Mouse (Mus musculus) gastrocnemius, postnatal 4 days (tissue): Measurements from ENCODE around the gene Appl1. TPM values are rescaled to one million over a fixed set of nuclear protein-coding genes. Genes with fewer than 3 reads are reported as not detected.
"Not testable (repeated sequence)": the region's sequence is repeated elsewhere in the genome, so short reads cannot be mapped to it uniquely, and the experiment has no call there.

Experiments
- DNase-seq, 2 experiments: peaks; one replicate each; pipeline ENCODE4 v3.0.0; 2021 to 2022; ENCODE audit warnings: low spot score in 2 of 2, mixed read lengths in 2 of 2
- total RNA-seq, 2 experiments: library from RNA; stranded (reverse); gene quantifications; 2 replicates each; pipeline ENCODE4 v1.2.3; 2021

Gene Appl1
- total RNA-seq, 2 experiments from 2014 or later, result 30.7 to 31.7 TPM

GRCm38 (mm10) chr14:26969856-26970407 lies 1.1 kb downstream of the Appl1 start:
- DNase-seq, result peak; percentile 35 to 64

GRCm38 (mm10) chr14:26969164-26969563 lies 1.9 kb downstream of the Appl1 start:
- DNase-seq, result no peak

DNA sequence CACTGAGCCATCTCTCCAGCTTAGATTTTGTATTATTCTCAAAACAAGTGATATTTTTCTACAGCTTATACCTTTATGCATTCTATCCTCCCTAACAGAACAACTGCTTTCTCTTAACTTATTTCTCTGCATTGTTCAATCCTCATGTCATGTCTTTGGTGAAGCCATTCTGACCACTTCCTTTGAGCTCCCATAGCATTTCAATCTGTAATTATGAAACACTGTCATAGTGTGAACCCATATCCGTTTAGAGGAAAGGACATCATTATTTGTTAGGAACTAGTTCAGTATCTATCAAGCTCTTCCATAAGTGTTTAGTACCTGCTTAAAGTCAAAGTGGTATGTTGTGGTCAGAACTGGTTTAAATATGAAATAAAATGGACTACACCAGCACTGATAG lies 10.5 kb downstream of the Appl1 start:
- DNase-seq, result no peak

- not testable (repeated sequence) for DNase-seq
Measured at GRCm38 (mm10) chr14:26956139-26956538, 14.9 kb downstream of the Appl1 start.

GRCm38 (mm10) chr14:26935558-26935957 lies 35.5 kb downstream of the Appl1 start:
- DNase-seq, result no peak

- DNase-seq, result no peak
Measured at GRCm38 (mm10) chr14:26934891-26935290, 36.1 kb downstream of the Appl1 start.

- DNase-seq, result no peak
Measured at GRCm38 (mm10) chr14:26923702-26924421, 47.2 kb downstream of the Appl1 start.

DNA sequence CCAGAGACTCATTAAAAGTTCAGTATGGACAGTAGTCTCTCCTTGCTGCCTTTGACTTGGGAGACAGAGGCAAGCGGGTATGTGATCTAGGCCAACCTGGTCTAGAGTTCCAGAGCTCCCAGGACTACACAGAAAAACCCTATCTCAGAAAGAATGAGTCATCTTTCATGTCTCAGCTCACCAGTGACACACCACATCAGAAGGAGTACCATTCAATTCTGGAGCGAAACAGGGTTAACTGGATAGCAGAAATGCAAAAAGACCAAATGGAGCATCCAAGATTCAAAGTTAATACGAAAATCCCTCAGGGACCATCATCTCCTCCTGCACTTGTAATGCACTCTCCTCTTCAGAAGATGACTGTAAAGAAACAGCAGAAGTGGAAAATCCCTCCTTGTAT lies 51.7 kb downstream of the Appl1 start:
- no peak for DNase-seq

- no peak for DNase-seq
Measured at GRCm38 (mm10) chr14:26913681-26914268, 57.3 kb downstream of the Appl1 start.

DNA sequence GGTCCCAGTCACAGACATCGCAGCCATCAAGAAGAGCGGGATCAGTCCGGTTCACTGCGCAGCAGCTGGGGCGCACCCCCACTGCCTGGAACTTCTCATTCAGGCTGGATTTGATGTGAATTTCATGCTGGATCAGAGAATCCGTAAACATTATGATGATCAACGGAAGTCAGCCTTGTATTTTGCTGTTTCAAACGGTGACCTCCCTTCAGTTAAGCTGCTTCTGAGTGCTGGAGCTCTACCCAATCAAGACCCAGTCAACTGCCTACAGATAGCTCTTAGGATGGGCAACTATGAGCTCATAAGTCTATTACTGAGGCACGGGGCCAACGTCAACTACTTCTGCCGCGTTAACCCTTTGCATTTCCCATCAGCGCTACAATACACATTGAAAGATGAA lies 59.2 kb downstream of the Appl1 start:
- no peak for DNase-seq

DNA sequence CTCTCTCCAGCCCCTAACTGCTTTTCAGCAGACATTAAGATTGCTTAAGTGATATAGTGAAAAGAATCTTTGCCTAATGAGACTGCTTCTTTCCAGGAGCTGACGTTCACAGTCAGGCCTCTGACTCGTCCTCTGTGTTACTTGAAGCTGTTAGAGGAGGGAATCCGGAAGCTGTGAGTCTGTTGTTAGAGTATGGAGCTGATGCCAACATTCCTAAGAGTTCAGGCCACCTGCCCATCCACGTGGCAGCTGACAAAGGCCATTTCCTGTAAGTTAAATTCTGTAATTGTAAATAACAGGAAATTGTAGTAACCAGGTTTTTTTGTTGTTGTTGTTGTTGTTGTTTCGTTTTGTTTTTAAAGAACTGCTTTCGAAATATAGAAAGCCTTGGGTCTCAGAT lies 59.8 kb downstream of the Appl1 start:
- DNase-seq, result no peak

DNA sequence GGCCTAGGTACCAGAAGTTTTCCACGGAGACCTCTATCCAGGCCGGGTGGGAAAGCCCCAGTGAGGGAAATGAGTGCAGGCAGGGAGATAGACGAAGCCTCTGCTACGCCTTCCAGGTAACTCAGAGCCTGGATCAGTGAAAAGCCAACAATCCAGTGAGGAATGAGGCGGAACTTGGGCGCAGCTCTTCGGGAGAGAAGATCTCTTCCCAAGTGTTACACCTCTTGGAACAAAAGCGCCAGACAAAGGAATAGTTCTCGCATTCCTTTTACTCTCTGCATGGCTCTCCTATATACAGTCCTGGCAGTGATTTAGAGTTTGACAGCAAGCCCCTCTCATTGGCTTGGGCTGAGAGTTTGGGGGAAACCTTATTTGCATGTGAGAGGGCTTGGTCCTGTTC lies 60.6 kb downstream of the Appl1 start:
- DNase-seq, result not testable (repeated sequence)

GRCm38 (mm10) chr14:26907401-26907800 lies 63.6 kb downstream of the Appl1 start:
- DNase-seq, result no peak

DNA sequence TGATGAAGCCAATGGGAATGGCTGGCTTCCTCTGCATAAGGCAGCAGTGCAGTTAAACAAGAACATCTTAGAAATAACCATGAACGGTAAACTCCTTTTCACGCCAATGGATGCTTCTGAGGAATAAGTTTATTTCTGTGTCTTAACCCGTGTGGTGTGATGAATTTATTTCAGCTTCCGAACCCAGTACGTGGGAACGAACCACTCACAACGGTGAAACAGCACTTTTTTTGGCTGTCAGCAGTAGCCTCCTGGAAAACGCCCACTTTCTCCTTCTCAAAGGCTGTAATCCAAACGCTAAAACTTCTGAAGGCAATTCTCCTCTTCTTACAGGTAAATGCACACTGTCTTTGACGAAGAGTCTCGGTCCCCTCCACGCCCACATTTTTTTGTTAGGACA lies 70.1 kb downstream of the Appl1 start:
- DNase-seq, result no peak

DNA sequence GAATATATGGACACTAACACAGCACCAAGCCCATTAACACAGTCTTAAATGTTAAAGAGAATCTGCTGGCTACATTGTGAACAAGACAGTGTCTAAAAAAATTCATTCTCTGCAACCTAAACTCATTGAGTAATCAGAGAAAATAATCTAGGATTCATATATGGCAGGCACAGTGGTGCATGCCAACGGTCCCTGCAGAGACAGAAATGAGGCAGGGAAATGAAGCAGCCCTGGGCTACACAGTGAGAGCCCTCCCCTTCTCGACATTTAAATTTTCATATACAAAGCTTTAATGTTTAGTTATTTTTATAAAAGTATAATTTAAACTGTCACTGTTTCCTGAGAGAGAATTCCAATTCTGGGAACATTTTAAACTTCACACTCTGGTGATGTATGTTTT lies 71.5 kb downstream of the Appl1 start:
- no peak for DNase-seq

- no peak for DNase-seq
Measured at GRCm38 (mm10) chr14:26894392-26894791, 76.6 kb downstream of the Appl1 start, which contains the start of gene Asb14. TSS of gene Asb14 (plus strand) at chr14:26894557.

DNA sequence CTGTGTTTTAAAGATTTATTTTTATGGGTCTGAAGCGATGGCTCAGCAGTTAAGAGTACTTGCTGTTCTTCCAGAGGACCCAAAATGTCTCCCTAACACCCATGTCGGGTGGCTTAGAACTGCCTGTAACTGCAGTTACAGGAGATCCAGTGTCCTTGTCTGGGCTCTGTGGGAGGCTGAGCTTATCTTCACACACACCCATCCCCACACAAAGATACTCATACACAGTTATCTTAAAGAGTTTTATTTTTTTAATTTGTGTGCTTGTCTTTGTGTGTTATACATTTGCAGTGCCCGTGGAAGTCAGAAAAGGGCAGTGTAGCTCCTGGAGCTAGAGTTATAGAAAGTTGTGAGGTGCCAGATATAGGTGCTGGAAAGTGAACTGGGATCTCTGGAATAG lies 80.3 kb downstream of the Appl1 start:
- no peak for DNase-seq

GRCm38 (mm10) chr14:26887244-26887643 lies 83.8 kb downstream of the Appl1 start:
- DNase-seq, result no peak

GRCm38 (mm10) chr14:26881700-26882099 lies 89.3 kb downstream of the Appl1 start:
- no peak for DNase-seq

- no peak for DNase-seq
Measured at GRCm38 (mm10) chr14:26879976-26880375, 91.1 kb downstream of the Appl1 start.

GRCm38 (mm10) chr14:26878756-26879155 lies 92.3 kb downstream of the Appl1 start:
- no peak for DNase-seq
